Mouse (Mus musculus): Measurements from ENCODE around the gene Ston2.

Ston2 gene

GRCm38 (mm10) chr12:91799821-91800335, 11.7 kb upstream of the Ston2 start:
- ChIA-PET POLR2A (interaction anchor here in 1 of 4 experiments (0.9 to 1.7 kb wide), 4 partner anchors 10 to 212 kb away, joined by 3 to 4 read pairs (median 4); no protein-coding TSS in a partner anchor), CTCF (interaction anchor here in 3 of 4 experiments (0.7 to 1.3 kb wide), 6 partner anchors 10 to 415 kb away, joined by 3 to 5 read pairs (median 4); partner anchors contain the start of genes Cep128 (in 1 of the 3) and Tshr (in 1 of the 3))

GRCm38 (mm10) chr12:91799379-91799773, 11.2 kb upstream of the Ston2 start:
- POLR2A ChIA-PET, result interaction anchor here in 1 of 4 experiments (0.9 to 1.7 kb wide), 3 partner anchors 9 to 211 kb away, joined by 3 to 4 read pairs (median 4); no protein-coding TSS in a partner anchor
- CTCF ChIA-PET, result interaction anchor here in 1 of 4 experiments (1.2 kb wide), 1 partner anchor 399 kb away, joined by 3 read pairs; no protein-coding TSS in a partner anchor

GRCm38 (mm10) chr12:91798720-91799378, 10.7 kb upstream of the Ston2 start:
- ChIA-PET CTCF (interaction anchor here in 1 of 4 experiments (0.6 kb wide), 1 partner anchor 58 kb away, joined by 3 read pairs; no protein-coding TSS in a partner anchor), POLR2A (interaction anchor here in 1 of 4 experiments (1.7 kb wide), 1 partner anchor 211 kb away, joined by 4 read pairs; no protein-coding TSS in a partner anchor)

- ChIA-PET CTCF (interaction anchor here in 3 of 4 experiments (0.7 to 1.4 kb wide), 4 partner anchors 8 to 17 kb away, joined by 3 to 10 read pairs (median 4); partner anchors contain the start of gene Ston2 (in 1 of the 3)), POLR2A (interaction anchor here in 1 of 4 experiments (1.4 kb wide), 1 partner anchor 209 kb away, joined by 6 read pairs; no protein-coding TSS in a partner anchor)
These were observed 8.6 kb upstream of the Ston2 start for GRCm38 (mm10) chr12:91796774-91797173.

- POLR2A ChIA-PET, result interaction anchor here in 2 of 4 experiments (0.7 to 1.0 kb wide), 2 partner anchors 15 kb away, joined by 3 to 4 read pairs; no protein-coding TSS in a partner anchor
- CTCF ChIA-PET, result interaction anchor here in 1 of 4 experiments (1.2 kb wide), 1 partner anchor 153 kb away, joined by 3 read pairs; no protein-coding TSS in a partner anchor
These were observed 5.1 kb upstream of the Ston2 start for GRCm38 (mm10) chr12:91793266-91793665.

GRCm38 (mm10) chr12:91791822-91792221, 3.6 kb upstream of the Ston2 start:
- POLR2A ChIA-PET, result interaction anchor here in 3 of 4 experiments (0.5 to 1.2 kb wide), 5 partner anchors 10 to 150 kb away, joined by 3 to 5 read pairs (median 3); no protein-coding TSS in a partner anchor
- CTCF ChIA-PET, result interaction anchor here in 3 of 4 experiments (0.6 to 0.7 kb wide), 3 partner anchors 238 to 1349 kb away, joined by 3 to 5 read pairs (median 3); no protein-coding TSS in a partner anchor

GRCm38 (mm10) chr12:91789801-91790200, 1.6 kb upstream of the Ston2 start:
- ChIA-PET CTCF (interaction anchor here (0.5 to 3.7 kb wide), 97 partner anchors 8 to 1142 kb away, joined by 3 to 39 read pairs (median 4); partner anchors contain the start of genes Cep128 (in 1 of the 4) and Tshr (in 1 of the 4)), POLR2A (interaction anchor here (0.6 to 1.4 kb wide), 15 partner anchors 9 to 1005 kb away, joined by 3 to 12 read pairs (median 4); partner anchors contain the start of gene Gtf2a1 (in 1 of the 4))

GRCm38 (mm10) chr12:91788446-91788845, 259 bp upstream of the Ston2 start:
- ChIA-PET CTCF (interaction anchor here (0.6 to 3.7 kb wide), 25 partner anchors 9 to 388 kb away, joined by 3 to 39 read pairs (median 4); no protein-coding TSS in a partner anchor), POLR2A (interaction anchor here (1.0 to 2.0 kb wide), 8 partner anchors 10 to 199 kb away, joined by 3 to 9 read pairs (median 4); partner anchors contain the start of gene Gtf2a1 (in 3 of the 4))

- CTCF ChIA-PET, result interaction anchor here in 3 of 4 experiments (0.7 to 2.6 kb wide), 4 partner anchors 86 to 386 kb away, joined by 3 to 11 read pairs (median 4); no protein-coding TSS in a partner anchor
- POLR2A ChIA-PET, result interaction anchor here in 3 of 4 experiments (0.5 to 1.7 kb wide), 5 partner anchors 8 to 440 kb away, joined by 3 to 4 read pairs (median 3); no protein-coding TSS in a partner anchor
These were observed 1.8 kb downstream of the Ston2 start for GRCm38 (mm10) chr12:91786355-91786754.

GRCm38 (mm10) chr12:91781432-91781831, 6.8 kb downstream of the Ston2 start:
- ChIA-PET CTCF (interaction anchor here in 2 of 4 experiments (1.2 to 2.3 kb wide), 2 partner anchors 8 to 9 kb away, joined by 3 to 13 read pairs; no protein-coding TSS in a partner anchor), POLR2A (interaction anchor here in 1 of 4 experiments (1.0 to 1.3 kb wide), 2 partner anchors 8 to 140 kb away, joined by 3 to 4 read pairs; no protein-coding TSS in a partner anchor)

- CTCF ChIA-PET, result interaction anchor here in 3 of 4 experiments (0.7 to 3.0 kb wide), 3 partner anchors 9 to 10 kb away, joined by 4 to 34 read pairs (median 13); no protein-coding TSS in a partner anchor
- POLR2A ChIA-PET, result interaction anchor here in 2 of 4 experiments (0.6 to 2.0 kb wide), 6 partner anchors 9 to 363 kb away, joined by 3 to 12 read pairs (median 4); partner anchors contain the start of gene Gtf2a1 (in 1 of the 2)
These were observed 7.7 kb downstream of the Ston2 start for GRCm38 (mm10) chr12:91780531-91780930.

GRCm38 (mm10) chr12:91779004-91779365, 9.2 kb downstream of the Ston2 start:
- ChIA-PET CTCF (interaction anchor here (0.6 to 3.0 kb wide), 14 partner anchors 9 to 379 kb away, joined by 3 to 34 read pairs (median 4); partner anchors contain the start of gene Ston2 (in 1 of the 4)), POLR2A (interaction anchor here (0.6 to 2.2 kb wide), 46 partner anchors 8 to 402 kb away, joined by 3 to 15 read pairs (median 5); partner anchors contain the start of genes Gtf2a1 (in 3 of the 4), Ston2 (in 2 of the 4), Cep128 (in 1 of the 4) and Sel1l (in 1 of the 4))

- ChIA-PET POLR2A (interaction anchor here (0.6 to 2.2 kb wide), 52 partner anchors 7 to 960 kb away, joined by 3 to 15 read pairs (median 5); partner anchors contain the start of genes Gtf2a1 (in 3 of the 4), Ston2 (in 2 of the 4), Cep128 (in 1 of the 4) and Sel1l (in 1 of the 4)), CTCF (interaction anchor here (0.6 to 3.0 kb wide), 16 partner anchors 9 to 378 kb away, joined by 3 to 34 read pairs (median 4); partner anchors contain the start of gene Ston2 (in 1 of the 4))
These were observed 9.8 kb downstream of the Ston2 start for GRCm38 (mm10) chr12:91778211-91779003.

GRCm38 (mm10) chr12:91776342-91776741, 11.8 kb downstream of the Ston2 start:
- ChIA-PET CTCF (no interaction called here), POLR2A (interaction anchor here in 2 of 4 experiments (0.6 to 0.7 kb wide), 3 partner anchors 124 to 447 kb away, joined by 3 to 5 read pairs (median 4); no protein-coding TSS in a partner anchor)

- CTCF ChIA-PET, result no interaction called here
- POLR2A ChIA-PET, result interaction anchor here in 1 of 4 experiments (0.9 kb wide), 1 partner anchor 91 kb away, joined by 3 read pairs; no protein-coding TSS in a partner anchor
These were observed 13.3 kb downstream of the Ston2 start for GRCm38 (mm10) chr12:91774811-91775284.

GRCm38 (mm10) chr12:91768871-91769270, 19.3 kb downstream of the Ston2 start:
- POLR2A ChIA-PET, result no interaction called here
- CTCF ChIA-PET, result no interaction called here

- ChIA-PET CTCF (no interaction called here), POLR2A (no interaction called here)
These were observed 20.0 kb downstream of the Ston2 start for GRCm38 (mm10) chr12:91768176-91768575.

Measured in embryonic stem cell, embryonic (primary cell).